Mouse (Mus musculus) E14TG2a.4 (cell line): ENCODE measurements around the gene Cnot1.

Experiments used
- CTCF ChIP-seq: conservative IDR thresholded peaks from 2 replicates; pipeline ENCODE4 v1.5.1; 2014; ENCODE audit warnings: low read length
- POU5F1 ChIP-seq: IDR thresholded peaks from 2 replicates; pipeline ENCODE4 v1.6.1; 2014; ENCODE audit warnings: low read length, borderline replicate concordance

- TF ChIP-seq CTCF (no peak), POU5F1 (no peak)
These were observed 14.8 kb upstream of the Cnot1 start for GRCm38 (mm10) chr8:95822096-95822495.
